Mouse (Mus musculus): ENCODE results near the gene Nadk. TPM values are rescaled to one million over a fixed set of nuclear protein-coding genes. Genes with fewer than 3 reads are reported as not detected.
A peak's percentile ranks its signal among the peaks of the same experiment; 100 is the strongest.

The Nadk gene
- polyA plus RNA-seq, 1 experiment from 2014 or later, result 86.8 TPM

GRCm38 (mm10) chr4:155611860-155612259, 49.7 kb downstream of the Nadk start:
- H3K9me3 ChIP-seq, result no peaks in the 10 kb centered on the region
- no peak overlapping the region for H3K4me2 ChIP-seq
- H3K27ac ChIP-seq, result no peak overlapping the region
- no peaks in the 10 kb centered on the region for H3K4me1 ChIP-seq
- 93% methylated on average over 3 of the region's 3 CpGs for WGBS
- H3K9ac ChIP-seq, result no peak overlapping the region
- no peak overlapping the region for H3K4me3 ChIP-seq
- no peak for ATAC-seq (ENCODE audit: insufficient number of reproducible peaks, insufficient read depth, low FRiP score, low TSS enrichment, low read depth)
- peaks cover 68% of the 10 kb centered on the region for H3K36me3 ChIP-seq
- H3K27me3 ChIP-seq, result no peaks in the 10 kb centered on the region

GRCm38 (mm10) chr4:155613264-155613663, 51.1 kb downstream of the Nadk start:
- peaks cover 79% of the 10 kb centered on the region for H3K36me3 ChIP-seq
- H3K9me3 ChIP-seq, result no peaks in the 10 kb centered on the region
- no peak for ATAC-seq (ENCODE audit: insufficient number of reproducible peaks, insufficient read depth, low FRiP score, low TSS enrichment, low read depth)

GRCm38 (mm10) chr4:155618321-155618720, 56.1 kb downstream of the Nadk start:
- Histone ChIP-seq H3K4me1 (no peaks in the 10 kb centered on the region), H3K4me3 (no peak overlapping the region), H3K36me3 (peaks cover 81% of the 10 kb centered on the region), H3K27ac (no peak overlapping the region), H3K27me3 (no peaks in the 10 kb centered on the region), H3K4me2 (no peak overlapping the region), H3K9ac (no peak overlapping the region), H3K9me3 (no peaks in the 10 kb centered on the region)
- WGBS, result 96% methylated on average over 5 of the region's 5 CpGs
- ATAC-seq (ENCODE audit: insufficient number of reproducible peaks, insufficient read depth, low FRiP score, low TSS enrichment, low read depth), result no peak

More at GRCm38 (mm10) chr4:155613264-155613663, 51.1 kb downstream of the Nadk start:
- H3K27ac ChIP-seq, result no peak overlapping the region
- WGBS, result 95% methylated on average over 3 of the region's 3 CpGs
- H3K27me3 ChIP-seq, result no peaks in the 10 kb centered on the region
- H3K9ac ChIP-seq, result no peak overlapping the region
- no peak overlapping the region for H3K4me2 ChIP-seq
- H3K4me1 ChIP-seq, result no peaks in the 10 kb centered on the region
- H3K4me3 ChIP-seq, result no peak overlapping the region

GRCm38 (mm10) chr4:155624338-155625291, 62.4 kb downstream of the Nadk start, which contains the start of gene Cdk11b:
Cdk11b (plus strand) TSS chr4:155624854.
- Histone ChIP-seq H3K27ac (peak within 1 kb of the TSS; percentile 95), H3K27me3 (no peaks in the 10 kb centered on the region), H3K4me1 (peaks cover 5% of the 10 kb centered on the region; the same call in 1 of the 2 replicates), H3K9me3 (no peaks in the 10 kb centered on the region), H3K4me2 (peak within 1 kb of the TSS; percentile 72), H3K9ac (peak within 1 kb of the TSS; percentile 91), H3K36me3 (peaks cover 51% of the 10 kb centered on the region), H3K4me3 (peak within 1 kb of the TSS; percentile 97)
- under 1% methylated on average over 84 of the region's 84 CpGs for WGBS
- peak; percentile 99 for ATAC-seq (ENCODE audit: insufficient number of reproducible peaks, insufficient read depth, low FRiP score, low TSS enrichment, low read depth)

GRCm38 (mm10) chr4:155630267-155630666, 68.1 kb downstream of the Nadk start:
- no peak overlapping the region for H3K4me2 ChIP-seq
- no peak for ATAC-seq (ENCODE audit: insufficient number of reproducible peaks, insufficient read depth, low FRiP score, low TSS enrichment, low read depth)
- no peak overlapping the region for H3K27ac ChIP-seq
- 0 out of 2 replicates have a peak, but pooled peaks cover 2% of the 10 kb centered on the region for H3K4me1 ChIP-seq
- H3K9ac ChIP-seq, result no peak overlapping the region
- H3K36me3 ChIP-seq, result peaks cover 73% of the 10 kb centered on the region
- no peaks in the 10 kb centered on the region for H3K27me3 ChIP-seq
- H3K4me3 ChIP-seq, result no peak overlapping the region
- no peaks in the 10 kb centered on the region for H3K9me3 ChIP-seq
- 89% methylated on average over 6 of the region's 6 CpGs for WGBS

GRCm38 (mm10) chr4:155635766-155636499, 73.8 kb downstream of the Nadk start:
- Histone ChIP-seq H3K9me3 (no peaks in the 10 kb centered on the region), H3K4me2 (no peak overlapping the region), H3K9ac (no peak overlapping the region), H3K36me3 (peaks cover 87% of the 10 kb centered on the region), H3K27me3 (no peaks in the 10 kb centered on the region), H3K27ac (no peak overlapping the region), H3K4me1 (no peaks in the 10 kb centered on the region), H3K4me3 (no peak overlapping the region)
- ATAC-seq (ENCODE audit: insufficient number of reproducible peaks, insufficient read depth, low FRiP score, low TSS enrichment, low read depth), result no peak

Other genes starting within 250 kb of the Nadk start
- gene Prkcz, start 201.0 kb upstream of the Nadk start, polyA plus RNA-seq (2015; fragmentation: Nextera tagmentation; extraction: Ambion mirVana), result 10.9 and 12.4 TPM in 2 replicates
- gene Gabrd, start 164.3 kb upstream of the Nadk start, polyA plus RNA-seq (2015; fragmentation: Nextera tagmentation; extraction: Ambion mirVana), result not detected in 2 replicates
- gene Cfap74, start 153.2 kb upstream of the Nadk start, polyA plus RNA-seq (2015; fragmentation: Nextera tagmentation; extraction: Ambion mirVana), result 3.8 and 4.7 TPM in 2 replicates
- 0.31 and 0.40 TPM in 2 replicates for gene Tmem52, start 93.3 kb upstream of the Nadk start, polyA plus RNA-seq (2015; fragmentation: Nextera tagmentation; extraction: Ambion mirVana)
- gene Gnb1, start 71.0 kb upstream of the Nadk start, polyA plus RNA-seq (2015; fragmentation: Nextera tagmentation; extraction: Ambion mirVana), result 501 and 523 TPM in 2 replicates
- gene Slc35e2, start 39.0 kb downstream of the Nadk start, polyA plus RNA-seq (2015; fragmentation: Nextera tagmentation; extraction: Ambion mirVana), result 10.5 and 11.1 TPM in 2 replicates
- gene Cdk11b, start 62.5 kb downstream of the Nadk start, polyA plus RNA-seq (2015; fragmentation: Nextera tagmentation; extraction: Ambion mirVana), result 73.9 and 76.4 TPM in 2 replicates
- not detected in 2 replicates for gene Gm10563, start 83.0 kb downstream of the Nadk start, polyA plus RNA-seq (2015; fragmentation: Nextera tagmentation; extraction: Ambion mirVana)
- gene Mmp23, start 91.0 kb downstream of the Nadk start, polyA plus RNA-seq (2015; fragmentation: Nextera tagmentation; extraction: Ambion mirVana), result 24.8 and 26.1 TPM in 2 replicates
- 36.1 and 36.7 TPM in 2 replicates for gene Mib2, start 106.8 kb downstream of the Nadk start, polyA plus RNA-seq (2015; fragmentation: Nextera tagmentation; extraction: Ambion mirVana)
- gene Fndc10, start 132.0 kb downstream of the Nadk start, polyA plus RNA-seq (2015; fragmentation: Nextera tagmentation; extraction: Ambion mirVana), result 6.5 and 8.7 TPM in 2 replicates
- gene Ssu72, start 142.4 kb downstream of the Nadk start, polyA plus RNA-seq (2015; fragmentation: Nextera tagmentation; extraction: Ambion mirVana), result 136 and 142 TPM in 2 replicates
- 1.2 and 1.4 TPM in 2 replicates for gene Tmem240, start 172.4 kb downstream of the Nadk start, polyA plus RNA-seq (2015; fragmentation: Nextera tagmentation; extraction: Ambion mirVana)
- gene Atad3a, start 198.7 kb downstream of the Nadk start, polyA plus RNA-seq (2015; fragmentation: Nextera tagmentation; extraction: Ambion mirVana), result 93.8 and 94.9 TPM in 2 replicates
- gene Vwa1, start 212.3 kb downstream of the Nadk start, polyA plus RNA-seq (2015; fragmentation: Nextera tagmentation; extraction: Ambion mirVana), result 8.6 and 9.6 TPM in 2 replicates
- 0.67 and 0.74 TPM in 2 replicates for gene Tmem88b, start 223.5 kb downstream of the Nadk start, polyA plus RNA-seq (2015; fragmentation: Nextera tagmentation; extraction: Ambion mirVana)
- 0.24 TPM in 1 of 2 replicates, not detected in the other for gene Ankrd65, start 228.1 kb downstream of the Nadk start, polyA plus RNA-seq (2015; fragmentation: Nextera tagmentation; extraction: Ambion mirVana)
- 195 and 229 TPM in 2 replicates for gene Mrpl20, start 240.5 kb downstream of the Nadk start, polyA plus RNA-seq (2015; fragmentation: Nextera tagmentation; extraction: Ambion mirVana)